Comparison of ENCODE assay signal across 8 mouse cellular contexts in the genomic region with DNA sequence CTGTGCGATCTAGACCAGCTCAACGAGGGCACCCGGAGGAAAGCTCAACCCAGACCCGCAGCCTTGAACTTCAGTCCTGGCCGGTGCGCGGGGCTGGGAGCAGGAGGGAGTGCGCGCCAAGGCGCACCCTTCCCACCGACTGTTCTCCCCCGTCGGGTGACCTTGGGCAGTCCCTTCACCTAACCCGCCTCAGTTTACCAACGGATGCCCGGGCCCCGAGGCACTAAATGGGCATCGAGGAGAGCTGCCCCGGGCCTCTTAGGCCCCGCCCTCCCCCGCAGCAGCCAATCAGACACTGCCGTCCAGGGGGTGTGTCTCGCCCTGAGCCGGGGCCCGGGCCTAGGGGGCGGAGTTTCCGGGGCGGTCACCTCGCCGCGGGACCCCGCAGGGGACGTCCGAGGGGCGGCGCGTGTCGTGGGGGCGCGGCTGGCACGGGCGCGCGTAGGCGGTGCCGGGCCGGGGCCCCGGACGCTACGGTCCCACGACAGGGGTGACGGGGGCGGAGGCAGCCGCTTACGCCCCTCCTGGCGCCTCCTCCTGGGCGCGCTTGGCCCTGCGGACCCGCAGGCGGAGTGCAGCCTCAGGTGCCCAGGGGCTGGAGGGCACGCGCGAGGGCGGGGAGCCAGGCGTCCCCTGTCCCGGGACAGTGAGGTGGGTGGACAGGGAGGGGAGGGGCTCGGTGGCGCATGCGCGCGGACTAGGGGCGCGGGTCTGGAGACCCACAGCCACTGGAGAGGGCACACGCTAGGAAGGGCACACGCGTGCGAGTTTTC. TPM values are rescaled to one million over a fixed set of nuclear protein-coding genes. Genes with fewer than 3 reads are reported as not detected.
DNase-seq lines count a peak whose midpoint lies in the region; ATAC-seq lines count a peak whose summit lies in the region.

No protein-coding gene starts in this region.

- no peak overlapping the region for H3K27ac ChIP-seq in hindbrain, embryonic 11.5 days (ENCODE audit: low read depth, low read length)

- peak overlapping the region; percentile 54 for H3K4me3 ChIP-seq in hindbrain, embryonic 11.5 days (ENCODE audit: low read depth, low read length)

- H3K9me3 ChIP-seq in hindbrain, embryonic 11.5 days (ENCODE audit: control insufficient read depth, low read length), result no peaks in the 10 kb centered on the region

- peak overlapping the region; percentile 33; the same call in 1 of the 2 replicates for H3K9ac ChIP-seq in hindbrain, embryonic 11.5 days (ENCODE audit: low read depth, low read length)

- H3K4me1 ChIP-seq in hindbrain, embryonic 11.5 days (replicated peaks; ENCODE audit: control insufficient read depth, insufficient read depth, low read length), result peaks cover 2% of the 10 kb centered on the region; the same call in 1 of the 2 replicates

- peak; percentile 88 for ATAC-seq in hindbrain, embryonic 11.5 days (ENCODE audit: low FRiP score)

- H3K36me3 ChIP-seq in hindbrain, embryonic 11.5 days (ENCODE audit: control insufficient read depth, insufficient read depth, low read length), result no peaks in the 10 kb centered on the region

- peak overlapping the region; percentile 82 for H3K4me2 ChIP-seq in hindbrain, embryonic 11.5 days (replicated peaks; ENCODE audit: low read depth, low read length)

- H3K27me3 ChIP-seq in hindbrain, embryonic 11.5 days (ENCODE audit: control insufficient read depth, insufficient read depth, low read length), result peaks cover 52% of the 10 kb centered on the region

- under 1% methylated on average over 63 of the region's 78 CpGs for WGBS in hindbrain, embryonic 11.5 days

- peak; percentile 97 for DNase-seq in MN1 (ENCODE audit: low spot score)
- peak; percentile 77 to 87 for DNase-seq in cerebellum, postnatal 10 days
- DNase-seq in frontal cortex, postnatal 10 days (ENCODE audit: low spot score in 2 of 2), result peak; percentile 79 to 80
- peak; percentile 82 for DNase-seq in hindbrain, embryonic 11.5 days (ENCODE audit: low spot score)
- peak; percentile 68 to 86 for DNase-seq in layer of hippocampus, postnatal 14 days (ENCODE audit: low spot score in 2 of 2)
- peak; percentile 97 for DNase-seq in lung, postnatal 10 days
- DNase-seq in retina, adult 2 months (ENCODE audit: low read depth, low spot score), result peak; percentile 29
- peak; percentile 82 for DNase-seq in thymus, postnatal 25 days

RNA-seq across cellular contexts. Expression of a gene that starts 0.5 kb away (rescaled TPM):
- polyA plus RNA-seq in hindbrain, embryonic 11.5 days (2014; fragmentation: Nextera tagmentation; extraction: Ambion mirVana), result 0.49 and 1.5 TPM in 2 replicates
- total RNA-seq in layer of hippocampus, postnatal 14 days (2021), result 1 to 10 TPM; 3.4 to 3.7 TPM

Comparison
In these comparisons a context has a peak if more than half of its experiments do, and no peak if none do; other contexts are left out.
1. DNase-seq: peak in every context shown above with its lines; median percentile 97 in MN1; 97 in lung, postnatal 10 days; 82 in cerebellum, postnatal 10 days; 82 in hindbrain, embryonic 11.5 days; 82 in thymus, postnatal 25 days; 80 in frontal cortex, postnatal 10 days; 77 in layer of hippocampus, postnatal 14 days; 29 in retina, adult 2 months.